Mouse (Mus musculus) erythroid progenitor cell, adult 5-6 weeks (primary cell): ENCODE data around the gene Insr. TPM values are rescaled to one million over a fixed set of nuclear protein-coding genes. Genes with fewer than 3 reads are reported as not detected.
A peak's percentile ranks its signal among the peaks of the same experiment; 100 is the strongest.
"Not testable (repeated sequence)": the region's sequence is repeated elsewhere in the genome, so short reads cannot be mapped to it uniquely, and the experiment has no call there.

Source experiments
- ATAC-seq: replicated peaks from 2 replicates; pipeline ENCODE4 v1.8.0; 2016; ENCODE audit warnings: moderate number of reproducible peaks, mild to moderate bottlenecking, moderate TSS enrichment, inconsistent platforms; ENCODE audit not compliant: poor library complexity, low FRiP score, severe bottlenecking
- total RNA-seq, 2 experiments: library from RNA; stranded (forward) in 1 of 2; stranded (reverse) in 1 of 2; fragments of 150-400 nt in 1 of 2; fragments of 186-747, 209-891 nt in 1 of 2; gene quantifications; 2 replicates each; pipeline versions ENCODE4 v1.2.3 to v1.2.4; 2015 to 2017; ENCODE audit warnings: low replicate concordance in 2 of 2

Gene Insr
- 8.0 and 15.5 TPM in 2 replicates for total RNA-seq (2015; ENCODE audit: low replicate concordance)
- 7.1 and 19.9 TPM in 2 replicates for total RNA-seq (2017; ENCODE audit: low replicate concordance)

GRCm38 (mm10) chr8:3278934-3279720 lies at the start of gene Insr:
Gene Insr, minus strand, starts transcription at chr8:3279617.
- ATAC-seq, result peak; percentile 91

- ATAC-seq, result no peak
Measured at GRCm38 (mm10) chr8:3327538-3328245, 48.3 kb upstream of the Insr start.

DNA sequence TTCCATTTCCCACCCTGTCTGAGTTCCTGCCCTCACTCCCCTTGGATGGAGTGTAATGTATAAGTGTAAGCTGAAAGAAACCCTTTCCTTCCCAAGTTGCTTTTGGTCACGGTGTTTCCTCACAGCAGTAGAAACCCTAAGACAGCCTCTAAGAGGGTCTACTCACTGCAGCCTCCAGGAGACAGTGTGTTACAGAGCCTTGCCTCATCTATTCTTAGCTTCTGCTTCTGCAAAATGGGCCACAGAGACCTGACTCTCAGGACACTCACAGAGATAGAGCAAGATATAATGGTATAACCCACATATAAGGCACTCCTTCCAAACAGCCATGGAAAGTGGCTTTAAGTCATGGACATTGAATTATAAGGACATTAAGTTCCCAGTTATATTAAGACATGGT lies 47.6 kb upstream of the Insr start:
- no peak for ATAC-seq

- no peak for ATAC-seq
Measured at GRCm38 (mm10) chr8:3324253-3324652, 44.8 kb upstream of the Insr start.

- not testable (repeated sequence) for ATAC-seq
Measured at GRCm38 (mm10) chr8:3319267-3319666, 39.9 kb upstream of the Insr start.

- ATAC-seq, result no peak
Measured at GRCm38 (mm10) chr8:3316585-3316984, 37.2 kb upstream of the Insr start.

- no peak for ATAC-seq
Measured at GRCm38 (mm10) chr8:3314345-3314744, 34.9 kb upstream of the Insr start.

DNA sequence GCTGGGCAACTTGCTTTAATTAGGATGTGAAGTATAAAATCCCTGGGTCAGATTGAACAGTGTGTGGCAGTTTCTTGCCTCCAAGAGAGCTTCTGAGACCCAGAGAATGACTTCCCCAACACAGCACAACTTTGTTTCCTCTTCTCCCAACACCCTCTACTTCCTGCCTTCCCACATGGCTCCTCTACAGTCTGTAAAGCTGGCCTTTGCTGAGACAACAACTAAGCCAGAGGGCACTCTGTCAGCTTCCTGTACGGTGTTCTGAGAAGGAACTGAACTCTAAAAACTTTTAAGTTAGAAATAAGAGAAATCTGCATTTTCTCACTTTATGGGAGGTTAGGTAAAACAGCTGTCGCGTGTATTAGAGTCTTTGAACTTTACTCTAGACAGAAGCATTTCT lies 34.4 kb upstream of the Insr start:
- no peak for ATAC-seq

GRCm38 (mm10) chr8:3313417-3313816 lies 34.0 kb upstream of the Insr start:
- not testable (repeated sequence) for ATAC-seq

- no peak for ATAC-seq
Measured at GRCm38 (mm10) chr8:3311482-3311881, 32.1 kb upstream of the Insr start.

GRCm38 (mm10) chr8:3309636-3310035 lies 30.2 kb upstream of the Insr start:
- ATAC-seq, result no peak

DNA sequence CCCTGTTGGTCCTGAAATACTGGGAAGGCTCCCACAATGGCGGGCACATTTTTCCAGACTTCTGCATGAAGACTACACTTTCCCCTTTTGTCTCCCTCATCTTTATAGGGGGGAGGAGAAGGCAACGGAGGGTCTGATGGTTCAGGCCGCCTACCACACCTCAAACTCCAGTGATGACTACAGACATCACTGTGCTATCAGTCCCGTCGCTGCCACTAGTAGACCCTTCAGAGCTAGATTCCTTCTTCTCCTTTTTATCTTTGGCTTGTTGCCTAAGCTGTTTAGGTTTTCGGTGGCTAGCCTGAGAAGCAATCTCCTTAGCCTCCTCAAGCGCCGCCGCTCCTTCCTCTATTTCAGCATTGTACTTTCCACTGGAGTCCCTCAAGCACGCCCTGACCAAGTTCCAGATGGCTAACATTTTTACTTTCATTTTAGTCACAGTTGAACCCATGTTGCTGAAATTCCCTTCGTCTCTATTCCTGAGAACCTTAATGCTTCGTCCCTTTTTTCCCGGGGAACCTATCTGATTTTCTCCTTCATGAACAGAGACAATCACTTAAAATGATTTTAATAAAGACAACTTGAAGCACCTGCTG lies 28.9 kb upstream of the Insr start:
- ATAC-seq, result not testable (repeated sequence)

GRCm38 (mm10) chr8:3302131-3302530 lies 22.7 kb upstream of the Insr start:
- ATAC-seq, result no peak

DNA sequence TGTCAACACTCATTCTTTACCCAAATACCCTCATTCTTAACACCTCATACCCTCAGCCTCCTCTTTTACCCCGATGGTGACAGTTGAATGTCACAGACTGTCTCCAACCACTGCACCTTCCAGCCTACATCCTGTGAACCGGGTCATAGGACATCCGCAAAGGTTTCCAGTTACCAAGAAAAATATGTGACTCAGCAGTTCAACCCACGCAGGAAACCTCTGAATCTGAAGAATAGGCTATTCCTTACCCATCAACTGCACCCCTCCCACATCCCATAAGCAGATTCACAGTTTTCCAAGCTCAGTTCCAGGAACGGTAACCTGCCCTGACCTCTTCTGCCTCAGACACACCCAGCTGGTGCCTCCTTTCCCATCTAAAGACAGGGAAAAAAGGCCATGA lies 19.9 kb upstream of the Insr start:
- ATAC-seq, result no peak

- ATAC-seq, result no peak
Measured at GRCm38 (mm10) chr8:3285824-3286223, 6.4 kb upstream of the Insr start.

GRCm38 (mm10) chr8:3284656-3285055 lies 5.2 kb upstream of the Insr start:
- no peak for ATAC-seq

DNA sequence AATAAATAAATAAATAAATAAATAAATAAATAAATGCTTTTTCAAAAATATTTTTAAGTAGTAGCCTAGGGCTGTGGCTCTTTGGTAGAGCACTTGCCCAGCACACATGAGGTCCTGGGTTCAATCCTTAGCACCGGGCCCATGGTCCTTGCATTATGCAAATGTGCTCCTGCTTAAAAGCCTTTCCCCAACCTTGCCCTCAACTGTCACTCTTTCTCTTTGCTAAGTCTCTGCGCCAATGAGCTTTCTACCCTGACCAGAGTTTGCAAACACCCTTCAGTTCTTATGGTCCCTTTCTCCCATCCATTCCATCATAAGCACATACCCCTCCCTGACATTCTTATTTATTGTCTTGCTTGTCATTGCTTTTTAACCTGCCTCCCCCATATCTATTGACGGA lies 1.9 kb upstream of the Insr start:
- no peak for ATAC-seq

DNA sequence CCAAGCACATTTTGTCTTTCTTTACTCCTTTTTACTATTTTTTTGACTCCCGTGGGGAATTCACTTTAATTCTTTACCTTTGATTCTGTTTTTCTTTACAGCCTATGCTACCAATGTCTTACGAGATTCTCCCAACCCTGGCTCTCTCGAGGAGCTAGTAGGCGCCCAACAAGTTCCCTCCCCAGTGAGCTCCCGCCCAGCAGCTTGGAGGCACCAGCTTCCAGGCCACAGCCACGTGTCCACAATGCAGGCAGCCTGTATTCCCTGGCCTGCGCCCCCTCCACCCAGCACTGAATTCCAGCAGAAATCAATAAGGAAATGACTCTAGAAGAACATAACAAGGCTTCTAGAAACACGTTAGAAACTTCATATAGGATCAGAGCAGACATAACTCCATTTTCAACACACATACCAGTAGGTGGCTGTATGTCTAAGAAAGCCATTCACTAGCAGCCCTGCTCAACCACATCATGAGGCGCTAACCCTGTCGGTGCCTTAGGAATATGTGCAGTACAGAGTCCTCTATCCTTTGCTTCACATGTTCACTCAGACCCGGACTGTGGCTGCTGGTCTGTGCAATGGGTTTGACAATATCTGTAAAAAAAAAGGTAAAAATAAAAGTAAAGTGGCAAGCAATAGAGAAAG lies 971 bp upstream of the Insr start:
- ATAC-seq, result no peak

DNA sequence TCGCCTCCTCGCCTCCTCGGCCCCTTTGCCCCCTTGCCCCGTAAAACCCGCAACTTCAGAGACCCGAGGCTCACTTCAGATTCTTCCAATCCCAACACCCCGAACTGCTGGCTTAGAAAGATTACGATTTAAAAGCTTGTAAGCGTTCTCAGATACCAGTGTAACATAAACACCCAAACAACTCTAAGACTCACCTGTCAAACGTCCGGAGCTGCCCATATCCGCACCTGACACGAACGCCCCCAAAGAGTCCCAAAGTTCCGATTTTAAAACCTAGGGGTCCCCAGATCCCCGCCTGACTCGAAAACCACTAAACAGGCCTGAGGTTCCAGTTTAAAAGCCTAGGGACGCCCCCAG lies 282 bp upstream of the Insr start:
- ATAC-seq, result peak; percentile 13; the same call in 1 of the 2 replicates

DNA sequence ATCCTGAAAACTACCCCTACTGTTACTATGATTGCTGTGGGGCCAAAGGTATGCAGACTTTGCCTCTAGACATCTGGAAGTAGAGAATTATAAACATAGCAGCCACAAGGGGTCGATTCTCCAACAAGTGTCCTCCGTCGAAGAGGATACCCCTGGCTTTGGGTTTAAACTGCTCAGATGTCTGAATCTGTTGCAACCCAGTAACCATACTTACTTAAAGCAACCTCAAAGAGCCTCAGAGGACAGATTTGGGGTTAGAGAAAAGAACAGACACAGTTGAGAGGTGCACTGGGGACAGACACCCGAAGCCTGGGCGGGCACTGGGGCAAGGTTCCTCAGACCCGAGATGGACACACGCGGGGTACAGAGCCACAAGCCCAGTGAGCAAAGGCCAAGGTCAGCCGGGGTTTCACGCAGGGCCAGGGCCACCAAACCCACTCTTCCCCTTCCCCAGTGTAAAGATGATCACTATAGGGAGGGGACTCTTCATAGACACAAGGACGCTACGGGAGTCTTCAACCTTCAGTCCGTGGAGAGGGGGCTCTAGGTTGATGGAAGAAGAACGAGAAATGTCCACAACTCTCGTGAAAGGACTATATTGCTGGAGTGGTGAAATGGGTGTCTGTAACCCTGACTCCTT lies 1.1 kb downstream of the Insr start:
- ATAC-seq, result 0 out of 2 replicates have a peak, but pooled peaks have one; percentile 15
